Mouse (Mus musculus) embryo, embryonic 10 days (tissue): ENCODE data around the gene Gm20911.
"Not testable (repeated sequence)": the region's sequence is repeated elsewhere in the genome, so short reads cannot be mapped to it uniquely, and the experiment has no call there.

ENCODE experiments used
- DNase-seq: peaks from one replicate; pipeline ENCODE4 v3.0.0-alpha.2; 2015; ENCODE audit warnings: low spot score

Gene Gm20911

GRCm38 (mm10) chrY:81457707-81458106, at the start of gene Gm20911:
Gene Gm20911, plus strand, starts transcription at chrY:81458007.
- not testable (repeated sequence) for DNase-seq
